Mouse (Mus musculus) midbrain, embryonic 14.5 days (tissue): ENCODE measurements at regions not wholly inside any gene's neighbourhood (a gene's known extent, or its start where the extent isn't known, plus 50 kb on each side); places are given as distances from the start of the nearest gene placed in this dataset.
"Not testable (repeated sequence)": the region's sequence is repeated elsewhere in the genome, so short reads cannot be mapped to it uniquely, and the experiment has no call there.

Experiments
- ATAC-seq: fragments of 200-750 bp; cut with Nextera tagmentation; 2 replicates; pipeline ENCODE4 v1.8.0; 2017; ENCODE audit warnings: moderate number of reproducible peaks, moderate library complexity; ENCODE audit not compliant: low FRiP score, low TSS enrichment
- DNase-seq: peaks from one replicate; pipeline ENCODE4 v3.0.0-alpha.2; 2015
- H3K27ac ChIP-seq: fragments of 300-500 bp; sonication (generic); replicated peaks from 2 replicates; pipeline ENCODE4 v1.5.1; 2014; ENCODE audit warnings: mild to moderate bottlenecking, low read depth, low read length, moderate library complexity
- H3K27me3 ChIP-seq: fragments of 300-500 bp; sonication (generic); 2 replicates; pipeline ENCODE4 v1.6.1; 2014; ENCODE audit warnings: low read length, control low read depth, mixed read lengths; ENCODE audit not compliant: control insufficient read depth, insufficient read depth
- H3K36me3 ChIP-seq: fragments of 300-500 bp; sonication (generic); 2 replicates; pipeline ENCODE4 v1.6.1; 2014; ENCODE audit warnings: low read length, control low read depth; ENCODE audit not compliant: control insufficient read depth, insufficient read depth
- H3K4me1 ChIP-seq: fragments of 300-500 bp; sonication (generic); 2 replicates; pipeline ENCODE4 v1.6.1; 2014; ENCODE audit warnings: mild to moderate bottlenecking, antibody characterized with exemption, low read length, control low read depth; ENCODE audit not compliant: control insufficient read depth, insufficient read depth
- H3K4me2 ChIP-seq: fragments of 300-500 bp; sonication (generic); 2 replicates; pipeline ENCODE4 v1.6.1; 2014; ENCODE audit warnings: mild to moderate bottlenecking, low read length, moderate library complexity
- H3K4me3 ChIP-seq: fragments of 300-500 bp; sonication (generic); replicated peaks from 2 replicates; pipeline ENCODE4 v1.5.1; 2014; ENCODE audit warnings: low read depth, low read length
- H3K9ac ChIP-seq: fragments of 300-500 bp; sonication (generic); replicated peaks from 2 replicates; pipeline ENCODE4 v1.6.1; 2014; ENCODE audit warnings: mild to moderate bottlenecking, low read length, moderate library complexity
- H3K9me3 ChIP-seq: fragments of 300-500 bp; sonication (generic); 2 replicates; pipeline ENCODE4 v1.6.1; 2016; ENCODE audit warnings: low read length, control low read depth, mixed read lengths; ENCODE audit not compliant: control insufficient read depth
- WGBS: fragments of 180-500 bp; shearing (Covaris S2); extraction: QIAGEN DNeasy Blood & Tissue Kit; methylation state at CpG from one replicate; pipeline ENCODE4 v1.1.7; 2014; 5-methylcytosine and 5-hydroxymethylcytosine counted together

GRCm38 (mm10) chr19:19807992-19808391 is 582.8 kb downstream of the Anxa1 start:
- no peaks in the 10 kb centered on the region for H3K27me3 ChIP-seq
- DNase-seq (no peak), ATAC-seq (no peak)
- H3K9ac ChIP-seq: no peak overlapping the region
- no peak overlapping the region for H3K4me3 ChIP-seq
- 94% methylated on average over 1 of the region's 1 CpGs for WGBS
- no peaks in the 10 kb centered on the region for H3K9me3 ChIP-seq
- H3K27ac ChIP-seq: no peak overlapping the region
- no peaks in the 10 kb centered on the region for H3K4me1 ChIP-seq
- no peaks in the 10 kb centered on the region for H3K36me3 ChIP-seq
- H3K4me2 ChIP-seq: no peak overlapping the region

DNA sequence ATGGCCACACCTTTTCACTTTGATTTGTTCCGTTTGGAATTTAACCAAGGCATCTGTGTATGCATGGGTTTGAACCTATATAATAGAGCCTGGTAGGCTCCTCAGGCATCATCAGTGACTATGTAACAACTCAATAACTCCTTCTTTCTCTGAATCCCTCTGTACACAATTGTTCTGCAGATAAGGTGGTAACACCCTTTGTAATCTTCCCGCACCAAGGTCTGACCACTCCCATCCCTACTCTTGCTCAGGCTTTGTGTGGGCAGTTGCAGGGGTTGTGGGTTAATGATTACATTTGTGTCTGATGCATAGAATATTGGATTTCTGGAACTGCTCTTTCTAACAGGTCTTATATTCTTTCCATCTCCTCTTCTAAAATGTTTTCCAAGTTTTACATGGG is 596.9 kb downstream of the Anxa1 start:
- no peak for ATAC-seq
- whole genome bisulfite sequencing: 71% methylated on average over 2 of the region's 2 CpGs

DNA sequence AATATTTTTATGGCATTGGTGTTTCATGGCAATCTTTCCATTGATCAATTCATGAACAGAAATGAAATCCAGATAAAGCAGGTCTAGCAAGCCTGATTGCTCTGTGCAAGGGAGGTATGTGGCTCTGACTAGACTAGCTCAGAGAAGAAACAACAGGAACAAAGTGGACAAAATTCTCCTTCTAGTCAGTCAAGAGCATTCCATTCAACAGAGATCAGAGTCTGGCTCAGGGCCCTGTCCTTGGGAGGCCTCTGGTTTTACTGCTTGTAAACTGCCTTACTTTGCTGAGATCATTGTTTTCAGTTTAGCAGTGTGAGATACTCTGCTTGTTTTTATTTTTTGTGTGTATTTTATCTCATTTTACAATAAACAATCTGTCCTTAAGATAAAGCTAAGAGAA is 607.2 kb downstream of the Anxa1 start:
- H3K27me3 ChIP-seq: no peaks in the 10 kb centered on the region
- no peak overlapping the region for H3K4me3 ChIP-seq
- no peak overlapping the region for H3K27ac ChIP-seq
- no peaks in the 10 kb centered on the region for H3K36me3 ChIP-seq
- no peaks in the 10 kb centered on the region for H3K9me3 ChIP-seq
- DNase-seq (no peak), ATAC-seq (no peak)
- no peak overlapping the region for H3K4me2 ChIP-seq
- H3K9ac ChIP-seq: no peak overlapping the region
- H3K4me1 ChIP-seq: no peaks in the 10 kb centered on the region

More for the DNA sequence above, 596.9 kb downstream of the Anxa1 start:
- Histone ChIP-seq H3K4me3 (no peak overlapping the region), H3K4me2 (no peak overlapping the region), H3K9ac (no peak overlapping the region), H3K27me3 (no peaks in the 10 kb centered on the region), H3K27ac (no peak overlapping the region), H3K9me3 (no peaks in the 10 kb centered on the region), H3K4me1 (no peaks in the 10 kb centered on the region), H3K36me3 (no peaks in the 10 kb centered on the region)
- DNase-seq: no peak

GRCm38 (mm10) chr19:19777891-19778290 is 612.9 kb downstream of the Anxa1 start:
- no peaks in the 10 kb centered on the region for H3K9me3 ChIP-seq
- no peak overlapping the region for H3K4me3 ChIP-seq
- no peak overlapping the region for H3K27ac ChIP-seq
- WGBS: 80% methylated on average over 4 of the region's 4 CpGs
- no peak overlapping the region for H3K9ac ChIP-seq
- no peak for DNase-seq
- H3K4me1 ChIP-seq: no peaks in the 10 kb centered on the region
- ATAC-seq: no peak
- H3K27me3 ChIP-seq: no peaks in the 10 kb centered on the region
- H3K4me2 ChIP-seq: no peak overlapping the region
- no peaks in the 10 kb centered on the region for H3K36me3 ChIP-seq

GRCm38 (mm10) chr19:19770990-19771389 is 619.8 kb downstream of the Anxa1 start:
- H3K27ac ChIP-seq: no peak overlapping the region
- no peak for DNase-seq
- H3K9ac ChIP-seq: no peak overlapping the region
- no peaks in the 10 kb centered on the region for H3K36me3 ChIP-seq
- H3K27me3 ChIP-seq: no peaks in the 10 kb centered on the region
- H3K4me1 ChIP-seq: no peaks in the 10 kb centered on the region
- no peak for ATAC-seq
- H3K9me3 ChIP-seq: no peaks in the 10 kb centered on the region
- 61% methylated on average over 1 of the region's 1 CpGs for WGBS
- H3K4me3 ChIP-seq: no peak overlapping the region
- H3K4me2 ChIP-seq: no peak overlapping the region

DNA sequence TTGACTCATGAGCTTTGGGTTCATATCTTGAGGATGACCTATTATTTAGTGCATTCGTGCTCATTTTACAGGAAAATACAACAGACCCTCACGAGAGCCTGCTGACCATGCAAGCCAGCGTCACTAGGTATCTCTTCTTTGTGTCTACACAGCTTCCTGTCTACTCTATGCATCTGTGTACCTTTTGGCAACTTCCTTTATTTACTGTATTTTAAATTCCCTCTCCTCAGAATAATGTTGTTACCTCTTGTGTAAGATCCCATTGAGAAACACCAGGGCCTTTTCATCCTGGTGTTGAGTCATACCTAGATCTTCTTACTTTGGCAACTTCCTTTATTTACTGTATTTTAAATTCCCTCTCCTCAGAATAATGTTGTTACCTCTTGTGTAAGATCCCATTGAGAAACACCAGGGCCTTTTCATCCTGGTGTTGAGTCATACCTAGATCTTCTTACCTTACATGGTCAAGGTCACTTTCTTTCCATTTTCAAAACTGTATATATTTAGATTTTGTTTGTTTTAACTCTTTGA is 639.1 kb upstream of the Rorb start:
- WGBS: 90% methylated on average over 3 of the region's 3 CpGs
- not testable (repeated sequence) for H3K9ac ChIP-seq, H3K27ac ChIP-seq, H3K27me3 ChIP-seq, H3K36me3 ChIP-seq, DNase-seq, H3K9me3 ChIP-seq, H3K4me2 ChIP-seq, H3K4me1 ChIP-seq, ATAC-seq, H3K4me3 ChIP-seq

- H3K27me3 ChIP-seq: no peaks in the 10 kb centered on the region
- H3K4me2 ChIP-seq: no peak overlapping the region
- no peaks in the 10 kb centered on the region for H3K4me1 ChIP-seq
- WGBS: 52% methylated on average over 7 of the region's 7 CpGs
- H3K4me3 ChIP-seq: no peak overlapping the region
- H3K9me3 ChIP-seq: no peaks in the 10 kb centered on the region
- ATAC-seq (no peak), DNase-seq (peak; percentile 33)
- H3K27ac ChIP-seq: no peak overlapping the region
- no peak overlapping the region for H3K9ac ChIP-seq
- H3K36me3 ChIP-seq: no peaks in the 10 kb centered on the region
Observed at GRCm38 (mm10) chr19:19747821-19748488, 637.0 kb upstream of the Rorb start.

GRCm38 (mm10) chr19:19719939-19720338 is 608.9 kb upstream of the Rorb start:
- Histone ChIP-seq H3K27ac (no peak overlapping the region), H3K27me3 (no peaks in the 10 kb centered on the region), H3K4me3 (no peak overlapping the region), H3K36me3 (no peaks in the 10 kb centered on the region), H3K4me2 (no peak overlapping the region), H3K9ac (no peak overlapping the region), H3K9me3 (no peaks in the 10 kb centered on the region), H3K4me1 (no peaks in the 10 kb centered on the region)
- 46% methylated on average over 4 of the region's 4 CpGs for WGBS
- ATAC-seq: no peak; the same call in 1 of the 2 replicates
- peak; percentile 42 for DNase-seq
